Mouse (Mus musculus) lung, adult 2 months (tissue): ENCODE data around the gene Grik1. TPM values are rescaled to one million over a fixed set of nuclear protein-coding genes. Genes with fewer than 3 reads are reported as not detected.

ENCODE experiments used
- DNase-seq: peaks from one replicate; pipeline ENCODE4 v3.0.0; 2022
- H3K4me1 ChIP-seq: fragments of 200-500 bp; 2 replicates; pipeline ENCODE4 v1.6.1; 2011; ENCODE audit warnings: low read length; ENCODE audit not compliant: control insufficient read depth, insufficient read depth
- H3K4me3 ChIP-seq: fragments of 200-500 bp; replicated peaks from 2 replicates; pipeline ENCODE3; 2011; ENCODE audit warnings: low read depth, mild to moderate bottlenecking, control low read depth, low read length; ENCODE audit errors: extremely low read depth
- CTCF ChIP-seq: fragments of 200-500 bp; IDR thresholded peaks from 2 replicates; pipeline ENCODE4 v1.5.1; 2011; ENCODE audit warnings: mild to moderate bottlenecking, low read length, control low read depth; ENCODE audit not compliant: insufficient read depth
- POLR2A ChIP-seq: fragments of 200-500 bp; IDR thresholded peaks from 2 replicates; pipeline ENCODE4 v1.6.1; 2011; ENCODE audit warnings: low read depth, mild to moderate bottlenecking, control low read depth, low read length, borderline replicate concordance; ENCODE audit errors: extremely low read depth
- WGBS: fragments of 180-500 bp; shearing (Covaris S2); methylation state at CpG from one replicate; pipeline ENCODE4 v1.1.7; 2018; 5-methylcytosine and 5-hydroxymethylcytosine counted together
- polyA plus RNA-seq: library from polyadenylated mRNA; depleted of rRNA; stranded (reverse); fragments of >200 nt; gene quantifications from 2 replicates; pipeline ENCODE4 v1.2.3, GENCODE M21; 2012

Grik1 gene
- polyA plus RNA-seq, 1 experiment: 0.04 TPM

DNA sequence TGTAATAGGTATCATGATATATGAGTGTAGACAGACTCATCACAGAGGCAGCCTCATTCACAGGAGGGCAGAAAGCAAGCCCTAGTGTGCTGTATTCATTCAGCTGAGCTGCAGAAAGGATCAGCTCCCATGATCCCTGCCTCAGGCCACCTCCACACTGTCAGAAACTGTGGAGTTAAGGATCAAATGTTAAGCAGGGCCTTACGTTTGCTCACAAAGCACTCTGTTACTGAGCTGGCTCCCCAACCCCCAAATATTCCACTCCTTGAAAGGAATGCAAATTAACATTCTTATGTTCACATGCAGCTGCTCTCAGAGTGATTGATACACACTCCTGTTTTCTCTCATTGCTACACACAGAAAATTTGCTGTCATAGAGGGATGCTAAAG, 372.9 kb downstream of the Grik1 start:
- WGBS: 25% methylated on average over 1 of the region's 1 CpGs

DNA sequence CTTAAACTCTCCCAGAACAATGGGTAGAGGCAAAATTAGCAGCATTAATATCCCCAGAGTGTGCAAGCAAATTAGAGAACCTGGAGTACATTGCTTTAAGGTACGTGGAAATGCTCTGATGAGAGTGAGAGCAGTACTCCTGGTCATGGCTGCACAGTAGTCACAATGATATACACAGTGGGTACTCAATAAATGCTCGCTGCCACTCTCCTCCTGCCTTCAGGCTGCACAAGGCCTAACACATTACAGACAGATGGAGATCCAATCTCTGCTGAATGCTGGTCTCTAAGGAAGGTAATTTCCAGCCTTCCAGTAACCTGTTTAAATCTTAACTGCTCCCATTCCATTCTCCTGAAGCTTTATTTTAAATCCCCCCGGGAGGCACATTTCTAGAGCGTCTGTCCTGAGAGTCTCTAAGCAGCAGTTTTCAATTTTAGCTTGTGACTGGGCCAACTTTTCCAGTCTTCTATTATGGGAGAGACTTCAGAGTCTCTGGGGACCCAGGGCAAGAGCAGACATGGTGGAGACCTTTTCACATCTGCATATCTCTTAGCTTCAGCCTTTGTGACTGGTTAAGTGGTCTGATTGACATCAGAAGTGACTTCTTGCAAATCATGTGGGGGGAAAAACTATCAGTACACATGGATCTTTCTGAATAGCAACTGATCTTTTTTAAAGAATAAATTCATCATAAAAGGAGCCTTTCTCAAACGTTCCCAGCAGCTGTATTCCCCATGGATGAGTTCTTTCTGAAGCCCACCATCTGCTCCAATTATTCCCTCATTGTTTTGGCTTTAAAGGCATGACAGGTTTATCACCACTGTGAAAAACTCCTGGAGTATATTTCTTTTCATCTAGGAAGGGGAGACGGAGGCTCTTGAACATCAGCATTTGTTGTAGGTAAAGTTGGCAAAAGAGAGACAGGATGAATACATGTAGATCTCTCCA, 373.6 kb downstream of the Grik1 start:
- WGBS: 62% methylated on average over 6 of the region's 6 CpGs
- Histone ChIP-seq H3K4me3 (no peak overlapping the region), H3K4me1 (no peaks in the 10 kb centered on the region)
- TF ChIP-seq POLR2A (no peak), CTCF (no peak)
- DNase-seq: no peak

More for the DNA sequence above, 372.9 kb downstream of the Grik1 start:
- Histone ChIP-seq H3K4me3 (no peak overlapping the region), H3K4me1 (no peaks in the 10 kb centered on the region)
- no peak for DNase-seq
- TF ChIP-seq CTCF (no peak), POLR2A (no peak)

DNA sequence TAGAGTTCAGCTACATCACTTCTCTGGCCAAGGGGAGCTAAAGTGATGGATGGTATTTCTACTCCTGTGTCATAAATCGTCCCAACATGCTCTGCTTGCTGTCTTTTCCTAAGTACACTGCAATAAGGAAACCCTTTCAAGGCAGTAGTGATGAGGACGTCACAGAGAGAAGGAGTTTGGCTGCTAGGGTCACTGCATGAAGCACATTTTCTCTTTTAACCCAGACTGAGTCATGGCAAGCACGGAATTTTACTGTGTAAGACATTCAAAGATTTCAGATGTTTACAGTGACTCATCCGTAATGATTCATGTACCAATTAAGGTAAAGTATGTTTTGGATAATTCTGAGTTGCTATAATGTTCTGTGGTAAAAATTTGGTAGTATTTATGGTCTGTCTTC, 374.9 kb downstream of the Grik1 start:
- no peak for DNase-seq
- Histone ChIP-seq H3K4me1 (no peaks in the 10 kb centered on the region), H3K4me3 (no peak overlapping the region)
- 67% methylated on average over 4 of the region's 4 CpGs for WGBS
- TF ChIP-seq POLR2A: no peak
- TF ChIP-seq CTCF: no peak

DNA sequence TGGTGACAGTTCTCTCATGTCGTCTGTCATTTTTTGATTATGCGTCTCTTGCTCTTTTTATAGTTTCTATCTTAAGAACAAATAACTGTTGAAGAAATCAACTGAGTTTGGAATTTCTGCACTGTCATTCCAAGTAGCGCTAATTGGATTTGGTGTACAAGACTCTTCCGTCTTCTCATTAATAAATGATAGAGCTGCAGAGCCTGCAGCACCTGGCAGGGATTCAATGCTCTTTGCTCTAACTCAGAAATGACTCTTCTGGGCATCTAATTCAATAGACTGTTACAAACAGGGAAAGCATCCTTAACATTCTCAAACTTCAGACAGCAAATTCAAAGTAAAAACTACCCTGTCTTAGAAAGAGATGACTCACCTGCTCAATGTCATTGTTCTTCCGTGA, 376.3 kb downstream of the Grik1 start:
- no peak for TF ChIP-seq CTCF
- TF ChIP-seq POLR2A: no peak
- Histone ChIP-seq H3K4me3 (no peak overlapping the region), H3K4me1 (no peaks in the 10 kb centered on the region)
- WGBS: 81% methylated on average over 5 of the region's 5 CpGs
- DNase-seq: no peak

DNA sequence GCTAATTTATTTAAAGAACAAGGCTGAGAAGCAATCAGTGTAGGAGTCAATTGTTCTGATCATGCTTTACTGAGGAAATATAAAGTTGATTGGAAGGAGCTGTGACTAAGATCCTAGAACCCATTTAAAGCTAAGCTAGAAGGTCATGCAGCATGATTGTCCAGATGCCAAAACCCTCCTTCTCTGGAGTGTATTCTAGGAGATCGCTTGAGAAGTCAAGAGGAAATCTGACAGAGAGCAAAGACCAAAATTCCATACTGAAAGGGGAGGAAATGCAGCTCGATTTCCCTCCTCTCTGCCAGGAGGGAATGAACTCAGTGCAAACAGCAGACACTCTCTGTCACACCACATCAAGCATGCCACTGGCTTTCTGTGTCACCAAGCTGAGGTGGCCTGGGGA, 378.9 kb downstream of the Grik1 start:
- WGBS: 16% methylated on average over 2 of the region's 2 CpGs
- Histone ChIP-seq H3K4me3 (no peak overlapping the region), H3K4me1 (no peaks in the 10 kb centered on the region)
- DNase-seq: no peak
- no peak for TF ChIP-seq POLR2A
- no peak for TF ChIP-seq CTCF

DNA sequence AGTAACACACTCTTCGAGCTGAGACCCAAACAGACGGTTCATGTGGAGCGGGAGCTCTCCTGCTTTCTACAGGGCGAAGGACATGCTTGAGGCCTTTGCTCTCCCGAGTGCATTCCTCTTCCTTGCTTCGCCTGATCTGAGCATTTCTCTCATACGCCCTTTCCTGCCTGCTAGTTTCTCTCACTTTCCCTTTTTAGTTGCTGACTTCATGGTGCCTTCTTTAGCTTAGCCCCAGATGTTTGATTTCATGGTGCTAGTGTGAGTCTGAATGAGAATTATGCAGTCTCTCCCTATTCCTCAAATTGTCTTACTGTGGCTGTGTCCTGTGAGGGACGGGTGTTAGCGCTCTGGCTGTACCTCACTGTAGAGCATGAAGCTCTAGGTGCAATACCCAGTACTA, 388.0 kb downstream of the Grik1 start:
- no peak overlapping the region for H3K4me3 ChIP-seq
- TF ChIP-seq CTCF (no peak), POLR2A (no peak)
- no peaks in the 10 kb centered on the region for H3K4me1 ChIP-seq
- 58% methylated on average over 9 of the region's 9 CpGs for WGBS
- no peak for DNase-seq

DNA sequence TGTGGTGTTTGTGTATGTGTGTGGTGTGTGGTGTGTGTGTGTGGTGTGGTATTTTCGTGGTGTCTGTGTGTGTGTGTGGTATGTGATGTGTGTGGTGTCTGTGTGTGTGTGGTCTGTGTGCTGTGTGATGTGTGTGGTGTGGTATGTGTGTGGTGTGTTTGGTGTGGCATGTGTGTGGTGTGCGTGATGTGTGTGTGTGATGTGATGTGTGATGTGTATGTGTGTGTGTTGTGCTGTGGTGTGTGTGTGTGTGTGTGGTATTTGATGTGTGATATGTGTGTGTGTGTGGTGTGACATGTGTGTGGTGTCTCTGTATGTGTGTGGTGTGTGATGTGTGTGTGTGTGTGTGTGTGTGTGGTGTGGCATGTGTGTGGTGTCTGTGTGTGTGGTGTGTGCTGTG, 388.9 kb downstream of the Grik1 start:
- WGBS: 88% methylated on average over 2 of the region's 2 CpGs
- Histone ChIP-seq H3K4me1 (no peaks in the 10 kb centered on the region), H3K4me3 (no peak overlapping the region)
- DNase-seq: no peak
- no peak for TF ChIP-seq CTCF
- no peak for TF ChIP-seq POLR2A

DNA sequence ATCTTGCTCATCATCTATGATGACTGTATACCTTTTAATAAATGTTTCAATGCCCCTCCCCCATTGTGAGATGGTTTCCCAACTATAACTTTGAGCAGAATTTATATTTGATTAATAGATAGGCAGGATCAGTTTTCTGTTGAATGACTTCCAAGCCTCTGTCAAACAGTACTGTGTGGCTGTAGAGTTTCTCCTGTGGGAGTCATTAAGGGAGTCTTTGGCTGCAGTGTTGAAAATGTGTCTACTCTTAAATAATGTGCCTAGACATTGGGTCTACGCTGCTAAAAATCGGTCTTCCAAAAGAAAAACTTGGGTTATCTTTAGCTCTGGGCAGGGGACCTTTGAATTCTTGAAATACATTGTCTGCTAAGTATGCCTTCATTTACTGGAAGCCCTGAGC, 414.1 kb downstream of the Grik1 start:
- WGBS: 53% methylated on average over 2 of the region's 2 CpGs
- TF ChIP-seq CTCF: no peak
- TF ChIP-seq POLR2A: no peak
- DNase-seq: no peak
- no peaks in the 10 kb centered on the region for H3K4me1 ChIP-seq
- H3K4me3 ChIP-seq: no peak overlapping the region

DNA sequence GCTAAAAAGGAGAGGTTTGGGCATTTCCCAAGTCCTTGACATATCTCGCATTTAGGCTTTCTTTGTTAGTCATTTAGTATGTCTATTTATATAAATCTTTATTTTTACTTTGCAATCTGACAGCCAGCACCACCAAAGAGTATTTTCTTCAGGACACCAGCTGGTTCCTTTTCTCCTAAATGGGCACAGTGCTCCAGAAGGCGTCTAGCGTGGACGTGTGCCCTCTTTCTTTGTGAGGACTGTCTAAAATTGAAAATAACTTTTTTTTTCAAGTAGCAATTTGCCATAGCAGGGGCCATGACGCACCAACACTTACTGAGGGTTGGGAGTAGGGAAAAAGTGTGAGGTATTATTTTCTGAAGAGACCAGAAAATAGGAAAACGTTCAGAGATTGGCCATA, 425.5 kb downstream of the Grik1 start:
- Histone ChIP-seq H3K4me3 (no peak overlapping the region), H3K4me1 (no peaks in the 10 kb centered on the region)
- 76% methylated on average over 6 of the region's 6 CpGs for WGBS
- no peak for TF ChIP-seq CTCF
- TF ChIP-seq POLR2A: no peak
- no peak for DNase-seq

DNA sequence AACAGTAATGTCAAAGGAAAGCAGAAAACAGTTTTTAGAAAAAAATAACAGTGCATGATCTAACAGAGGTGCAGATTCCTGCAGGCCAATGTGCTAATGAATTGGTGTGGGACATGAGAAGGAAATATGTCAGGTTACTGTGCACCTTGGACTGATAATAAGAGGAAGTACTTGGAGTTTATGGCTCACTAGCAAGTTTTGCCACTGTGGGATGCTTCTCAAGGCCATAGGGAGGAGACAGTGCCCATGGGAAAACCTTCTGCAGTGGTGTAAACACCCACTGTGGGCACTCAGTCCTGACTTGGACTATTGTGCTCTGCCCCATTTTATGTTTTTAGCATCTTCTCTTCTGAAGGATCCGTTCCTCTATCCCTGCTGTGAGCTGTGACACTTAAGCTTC, 428.3 kb downstream of the Grik1 start:
- TF ChIP-seq POLR2A: no peak
- no peak for TF ChIP-seq CTCF
- Histone ChIP-seq H3K4me3 (no peak overlapping the region), H3K4me1 (no peaks in the 10 kb centered on the region)
- WGBS: 43% methylated on average over 1 of the region's 1 CpGs
- no peak for DNase-seq
